Mouse (Mus musculus) E14TG2a.4 (cell line): Measurements from ENCODE around the gene Zbtb22.

ENCODE experiments used
- H3K27me3 ChIP-seq: 2 replicates; pipeline ENCODE4 v1.6.1; 2014; ENCODE audit warnings: low read length, control low read depth; ENCODE audit not compliant: insufficient read depth
- H3K36me3 ChIP-seq: 2 replicates; pipeline ENCODE4 v1.6.1; 2014; ENCODE audit warnings: low read length, control low read depth; ENCODE audit not compliant: insufficient read depth
- H3K4me1 ChIP-seq: replicated peaks from 2 replicates; pipeline ENCODE4 v1.6.1; 2014; ENCODE audit warnings: low read depth, low read length, control low read depth
- H3K4me3 ChIP-seq: replicated peaks from 2 replicates; pipeline ENCODE4 v1.5.1; 2014; ENCODE audit warnings: mild to moderate bottlenecking, low read length
- H3K9me3 ChIP-seq: 2 replicates; pipeline ENCODE4 v1.6.1; 2014; ENCODE audit warnings: low read length, control low read depth
- CTCF ChIP-seq: conservative IDR thresholded peaks from 2 replicates; pipeline ENCODE4 v1.5.1; 2014; ENCODE audit warnings: low read length
- NANOG ChIP-seq: IDR thresholded peaks from 2 replicates; pipeline ENCODE4 v1.6.1; 2014; ENCODE audit warnings: borderline replicate concordance, low read length, mixed read lengths
- POU5F1 ChIP-seq: IDR thresholded peaks from 2 replicates; pipeline ENCODE4 v1.6.1; 2014; ENCODE audit warnings: low read length, borderline replicate concordance

Gene Zbtb22

DNA sequence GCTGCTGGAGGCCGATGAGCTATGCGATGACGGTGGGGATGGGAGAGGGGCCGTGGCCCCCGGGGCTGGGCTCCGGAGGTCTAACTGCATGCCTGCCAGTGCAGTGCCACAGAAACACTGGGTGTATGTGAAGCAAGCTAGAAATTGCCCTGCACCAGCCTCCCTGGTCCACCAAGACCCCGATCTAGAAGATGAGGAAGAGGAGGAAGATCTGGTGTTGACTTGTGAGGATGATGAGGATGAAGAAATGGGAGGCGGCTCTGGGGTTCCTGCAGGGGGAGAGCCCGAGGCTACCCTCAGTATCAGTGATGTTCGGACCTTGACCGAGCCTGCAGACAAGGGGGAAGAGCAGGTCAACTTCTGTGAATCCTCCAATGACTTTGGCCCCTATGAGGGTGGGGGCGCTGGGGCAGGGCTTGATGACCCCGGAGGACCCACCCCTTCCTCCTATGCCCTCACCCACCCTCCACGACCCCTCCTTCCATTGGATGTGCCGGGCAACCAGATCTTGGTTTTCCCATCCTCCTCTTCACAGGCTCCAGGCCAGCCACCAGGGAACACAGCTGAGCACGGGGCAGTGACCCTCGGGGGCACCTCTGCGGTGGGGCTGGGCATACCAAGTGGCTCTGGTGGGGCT is 2.1 kb downstream of the Zbtb22 start:
- no peaks in the 10 kb centered on the region for H3K9me3 ChIP-seq
- peaks cover 62% of the 10 kb centered on the region for H3K36me3 ChIP-seq
- TF ChIP-seq CTCF: no peak
- H3K4me3 ChIP-seq: peak overlapping the region; percentile 80
- H3K4me1 ChIP-seq: peaks cover 83% of the 10 kb centered on the region
- no peaks in the 10 kb centered on the region for H3K27me3 ChIP-seq

DNA sequence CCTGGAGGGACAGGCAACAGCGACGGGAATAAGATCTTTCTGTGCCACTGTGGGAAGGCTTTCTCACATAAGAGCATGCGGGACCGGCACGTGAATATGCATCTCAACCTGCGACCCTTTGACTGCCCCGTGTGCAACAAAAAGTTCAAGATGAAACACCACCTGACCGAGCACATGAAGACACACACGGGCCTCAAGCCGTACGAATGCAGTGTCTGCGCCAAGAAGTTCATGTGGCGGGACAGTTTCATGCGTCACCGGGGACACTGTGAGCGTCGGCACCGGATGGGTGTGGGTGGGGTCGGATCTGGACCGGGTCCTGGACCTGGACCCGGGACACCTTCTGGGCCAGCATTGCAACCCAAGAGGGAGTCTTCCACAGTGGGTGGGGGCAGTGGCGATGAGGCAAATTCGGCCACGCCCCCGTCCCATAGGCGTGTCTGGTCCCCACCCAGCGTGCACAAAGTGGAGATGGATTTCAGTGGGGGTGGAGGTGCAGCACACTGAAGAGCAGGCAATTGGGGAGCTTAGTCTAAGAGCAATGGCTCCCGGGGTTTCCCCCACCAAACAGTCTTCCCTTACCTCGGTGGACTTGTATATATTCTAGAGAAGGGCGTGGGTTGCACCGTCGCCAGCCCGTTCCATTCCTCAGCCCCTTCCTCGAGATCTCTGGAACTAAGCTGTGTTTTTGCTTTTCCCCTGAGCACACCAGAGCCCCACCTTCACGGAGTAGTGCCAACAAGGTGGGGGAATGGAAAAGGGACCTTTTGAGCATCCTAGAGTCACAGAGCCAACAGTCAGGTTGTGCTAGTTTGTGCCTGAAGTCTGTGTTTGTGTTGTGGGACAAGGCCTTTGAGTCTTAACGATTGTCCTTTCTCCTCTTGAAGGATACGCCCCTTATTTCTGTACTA is 2.8 kb downstream of the Zbtb22 start:
- Histone ChIP-seq H3K4me3 (peak overlapping the region; percentile 80), H3K4me1 (peaks cover 81% of the 10 kb centered on the region), H3K36me3 (peaks cover 58% of the 10 kb centered on the region), H3K27me3 (no peaks in the 10 kb centered on the region), H3K9me3 (no peaks in the 10 kb centered on the region)
- TF ChIP-seq POU5F1 (no peak), CTCF (no peak), NANOG (no peak)

GRCm38 (mm10) chr17:33919351-33920281 is 3.9 kb downstream of the Zbtb22 start:
- Histone ChIP-seq H3K4me3 (peak overlapping the region; percentile 80), H3K9me3 (no peaks in the 10 kb centered on the region), H3K36me3 (peaks cover 55% of the 10 kb centered on the region), H3K27me3 (no peaks in the 10 kb centered on the region), H3K4me1 (peaks cover 79% of the 10 kb centered on the region)
- TF ChIP-seq CTCF (no peak; the same call in 1 of the 2 replicates), NANOG (no peak), POU5F1 (no peak)

- Histone ChIP-seq H3K9me3 (no peaks in the 10 kb centered on the region), H3K27me3 (no peaks in the 10 kb centered on the region), H3K36me3 (peaks cover 51% of the 10 kb centered on the region), H3K4me3 (peak overlapping the region; percentile 80), H3K4me1 (peaks cover 80% of the 10 kb centered on the region)
- TF ChIP-seq NANOG (no peak), CTCF (peak; percentile 86), POU5F1 (no peak)
These were observed 4.8 kb downstream of the Zbtb22 start for GRCm38 (mm10) chr17:33920282-33921097.

- no peaks in the 10 kb centered on the region for H3K27me3 ChIP-seq
- H3K9me3 ChIP-seq: no peaks in the 10 kb centered on the region
- peaks cover 59% of the 10 kb centered on the region for H3K36me3 ChIP-seq
- H3K4me1 ChIP-seq: peaks cover 88% of the 10 kb centered on the region
- no peak for TF ChIP-seq CTCF
- TF ChIP-seq POU5F1: no peak
- no peak for TF ChIP-seq NANOG
- H3K4me3 ChIP-seq: 0 out of 2 replicates have a peak overlapping the region, but pooled peaks have one; percentile 80
These were observed 5.7 kb downstream of the Zbtb22 start for GRCm38 (mm10) chr17:33921361-33921760.

- Histone ChIP-seq H3K27me3 (no peaks in the 10 kb centered on the region), H3K9me3 (no peaks in the 10 kb centered on the region), H3K36me3 (peaks cover 63% of the 10 kb centered on the region), H3K4me3 (peak overlapping the region; percentile 55), H3K4me1 (peaks cover 69% of the 10 kb centered on the region)
- TF ChIP-seq POU5F1 (no peak), NANOG (no peak), CTCF (peak; percentile 94)
These were observed 9.0 kb downstream of the Zbtb22 start for GRCm38 (mm10) chr17:33924577-33925283.
